21 mouse cellular contexts compared by ENCODE assay signal in the genomic region with DNA sequence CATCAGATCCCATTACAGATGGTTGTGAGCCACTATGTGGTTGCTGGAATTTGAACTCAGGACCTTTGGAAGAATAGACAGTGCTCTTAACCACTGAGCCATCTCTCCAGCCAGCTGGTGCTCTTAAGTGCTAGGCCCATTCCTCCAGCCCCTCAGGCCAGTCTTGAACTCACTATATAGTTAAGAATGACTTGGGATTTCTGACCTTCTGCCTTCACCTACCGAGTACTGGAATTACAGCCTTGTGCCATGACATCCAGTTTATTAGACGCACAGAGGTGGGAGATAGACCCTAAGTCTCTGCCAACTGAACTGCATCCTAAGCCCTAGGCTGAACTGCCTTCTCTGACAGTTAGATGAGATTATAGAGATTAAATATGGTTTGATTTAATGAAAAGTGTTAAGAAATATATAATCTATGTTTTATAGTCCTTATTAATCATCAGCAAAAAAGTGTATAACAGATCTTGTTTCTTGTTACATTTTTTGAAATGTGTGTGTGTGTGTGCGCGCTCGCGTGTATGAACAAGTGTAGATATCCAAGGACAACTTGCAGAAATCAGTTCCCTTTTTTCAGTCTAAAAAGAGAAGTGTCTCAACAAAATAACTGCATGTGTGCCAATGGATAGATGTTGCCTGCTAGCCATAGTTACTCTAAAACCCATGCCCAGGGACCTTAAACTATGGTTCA.
"Had no signal": no experiment of that assay in that cellular context is flagged by ENCODE, and none has a peak within 500 bp of the region (broad histone marks: within the 10 kb centered on the region; RNA-seq: fewer than 3 reads in every experiment).

No protein-coding gene starts in this region.

- H3K9ac ChIP-seq: limb, embryonic 13.5 days; liver, embryonic 12.5 days; liver, embryonic 15.5 days; lung, embryonic 15.5 days; neural tube, embryonic 12.5 days; neural tube, embryonic 15.5 days; stomach, embryonic 15.5 days had no signal

- H3K27ac ChIP-seq: kidney, postnatal 0 days; limb, embryonic 10.5 days; limb, embryonic 13.5 days; liver, embryonic 12.5 days; liver, embryonic 15.5 days; lung, embryonic 15.5 days; neural tube, embryonic 12.5 days; neural tube, embryonic 15.5 days; stomach, embryonic 15.5 days had no signal

- H3K36me3 ChIP-seq: limb, embryonic 10.5 days; limb, embryonic 13.5 days; liver, embryonic 12.5 days; liver, embryonic 15.5 days; lung, embryonic 15.5 days; midbrain, embryonic 10.5 days; stomach, embryonic 15.5 days had no signal

- H3K4me1 ChIP-seq: neural tube, embryonic 15.5 days; stomach, embryonic 15.5 days had no signal

- H3K27me3 ChIP-seq: limb, embryonic 13.5 days; lung, embryonic 15.5 days; neural tube, embryonic 12.5 days; neural tube, embryonic 15.5 days; stomach, embryonic 15.5 days had no signal

- H3K4me3 ChIP-seq: layer of hippocampus, adult 2 months; limb, embryonic 10.5 days; limb, embryonic 13.5 days; liver, embryonic 12.5 days; liver, embryonic 15.5 days; lung, embryonic 15.5 days; midbrain, embryonic 10.5 days; neural tube, embryonic 12.5 days; neural tube, embryonic 15.5 days; stomach, embryonic 15.5 days had no signal

- H3K9me3 ChIP-seq: limb, embryonic 10.5 days; limb, embryonic 13.5 days; liver, embryonic 12.5 days; liver, embryonic 15.5 days; lung, embryonic 15.5 days; midbrain, embryonic 10.5 days; neural tube, embryonic 12.5 days; neural tube, embryonic 15.5 days; stomach, embryonic 15.5 days had no signal

- H3K4me2 ChIP-seq: limb, embryonic 13.5 days; liver, embryonic 12.5 days; liver, embryonic 15.5 days; lung, embryonic 15.5 days; neural tube, embryonic 12.5 days; neural tube, embryonic 15.5 days; stomach, embryonic 15.5 days had no signal

- DNase-seq: layer of hippocampus, adult 9-11 months; liver; lung, adult 18-20 months; lung, postnatal 10 days; lung, postnatal 36 days; midbrain, embryonic 14.5 days; right cerebral cortex, adult 18-20 months; right cerebral cortex, postnatal 14 days; spleen, adult 18-20 months; thymus, postnatal 25 days had no signal
